Mouse (Mus musculus): ENCODE data around the gene Slc41a2. TPM values are rescaled to one million over a fixed set of nuclear protein-coding genes. Genes with fewer than 3 reads are reported as not detected.
A peak's percentile ranks its signal among the peaks of the same experiment; 100 is the strongest.

The Slc41a2 gene
- polyA plus RNA-seq, 1 experiment from 2014 or later, result 12.4 TPM

DNA sequence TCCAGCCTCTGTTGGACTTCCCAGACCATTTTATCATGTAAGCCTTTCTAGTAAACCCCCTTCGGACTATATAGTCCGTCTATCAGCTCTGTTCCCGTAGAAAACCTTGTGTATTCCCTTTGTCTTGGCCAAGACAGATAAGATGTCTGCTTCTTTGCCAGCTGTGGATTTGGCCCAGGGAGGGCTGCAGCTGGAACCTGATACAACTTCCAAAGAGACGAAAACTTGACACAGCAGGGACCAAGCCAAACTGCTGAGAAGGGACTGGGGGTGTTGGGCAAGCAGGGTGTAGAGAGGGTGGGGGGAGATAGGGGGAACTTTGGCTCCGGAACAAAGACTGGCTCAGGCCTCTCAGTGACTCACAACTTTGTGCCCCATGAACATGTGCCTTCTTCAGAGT lies 120.4 kb downstream of the Slc41a2 start:
- Histone ChIP-seq H3K27ac (replicated peaks) (no peak overlapping the region), H3K9ac (no peak overlapping the region), H3K27me3 (no peaks in the 10 kb centered on the region), H3K4me3 (no peak overlapping the region), H3K4me2 (no peak overlapping the region), H3K9me3 (no peaks in the 10 kb centered on the region), H3K36me3 (no peaks in the 10 kb centered on the region), H3K4me1 (replicated peaks) (no peaks in the 10 kb centered on the region)
- no peak for ATAC-seq (ENCODE audit: low FRiP score, low read depth)
- WGBS, result 70% methylated on average over 5 of the region's 5 CpGs

- Histone ChIP-seq H3K4me1 (replicated peaks) (no peaks in the 10 kb centered on the region), H3K36me3 (no peaks in the 10 kb centered on the region), H3K9ac (no peak overlapping the region), H3K27me3 (no peaks in the 10 kb centered on the region), H3K4me2 (no peak overlapping the region), H3K27ac (replicated peaks) (no peak overlapping the region), H3K9me3 (no peaks in the 10 kb centered on the region), H3K4me3 (no peak overlapping the region)
- no peak for ATAC-seq (ENCODE audit: low FRiP score, low read depth)
- 66% methylated on average over 5 of the region's 5 CpGs for WGBS
These were observed 122.1 kb downstream of the Slc41a2 start for GRCm38 (mm10) chr10:83215559-83215958.

GRCm38 (mm10) chr10:83212618-83213017 lies 125.1 kb downstream of the Slc41a2 start:
- H3K4me2 ChIP-seq, result no peak overlapping the region
- no peak overlapping the region for H3K9ac ChIP-seq
- H3K27me3 ChIP-seq, result no peaks in the 10 kb centered on the region
- H3K4me1 ChIP-seq (replicated peaks), result peaks cover 11% of the 10 kb centered on the region
- no peak for ATAC-seq (ENCODE audit: low FRiP score, low read depth)
- no peaks in the 10 kb centered on the region for H3K9me3 ChIP-seq
- H3K36me3 ChIP-seq, result no peaks in the 10 kb centered on the region
- WGBS, result 89% methylated on average over 4 of the region's 4 CpGs
- no peak overlapping the region for H3K4me3 ChIP-seq
- no peak overlapping the region for H3K27ac ChIP-seq (replicated peaks)

GRCm38 (mm10) chr10:83210968-83211583 lies 126.6 kb downstream of the Slc41a2 start:
- Histone ChIP-seq H3K4me3 (no peak overlapping the region), H3K4me2 (no peak overlapping the region), H3K27me3 (no peaks in the 10 kb centered on the region), H3K36me3 (no peaks in the 10 kb centered on the region), H3K4me1 (replicated peaks) (peaks cover 11% of the 10 kb centered on the region), H3K27ac (replicated peaks) (no peak overlapping the region), H3K9me3 (no peaks in the 10 kb centered on the region), H3K9ac (no peak overlapping the region)
- WGBS, result 33% methylated on average over 6 of the region's 6 CpGs
- no peak for ATAC-seq (ENCODE audit: low FRiP score, low read depth)

DNA sequence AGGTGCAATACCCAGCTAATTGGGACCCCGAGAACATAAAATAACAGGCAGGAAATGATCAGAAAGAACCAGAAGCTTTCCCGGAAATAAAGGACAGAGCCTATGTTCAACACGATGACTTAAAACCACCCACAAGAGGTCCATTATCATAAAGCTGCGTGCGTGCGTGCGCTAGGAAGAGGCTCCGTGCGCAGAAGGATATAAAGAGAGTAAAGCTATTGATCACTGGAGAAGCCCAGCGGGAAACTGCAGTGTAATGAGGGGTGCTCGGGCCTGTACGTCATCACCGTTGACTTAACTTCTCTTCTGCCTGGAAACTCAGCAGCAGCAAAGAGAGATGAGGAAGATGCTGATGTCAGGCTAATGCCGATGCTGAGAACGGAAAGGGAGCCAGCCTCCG lies 127.6 kb downstream of the Slc41a2 start:
- 0 out of 2 replicates have a peak, but pooled peaks have one; percentile 24 for ATAC-seq (ENCODE audit: low FRiP score, low read depth)
- no peak overlapping the region for H3K27ac ChIP-seq (replicated peaks)

GRCm38 (mm10) chr10:83209388-83209787 lies 128.3 kb downstream of the Slc41a2 start:
- peak; percentile 57; the same call in 1 of the 2 replicates for ATAC-seq (ENCODE audit: low FRiP score, low read depth)
- H3K9me3 ChIP-seq, result no peaks in the 10 kb centered on the region
- H3K4me1 ChIP-seq (replicated peaks), result peaks cover 11% of the 10 kb centered on the region
- no peaks in the 10 kb centered on the region for H3K36me3 ChIP-seq
- no peak overlapping the region for H3K4me2 ChIP-seq
- no peak overlapping the region for H3K27ac ChIP-seq (replicated peaks)
- H3K27me3 ChIP-seq, result no peaks in the 10 kb centered on the region
- no peak overlapping the region for H3K4me3 ChIP-seq
- no peak overlapping the region for H3K9ac ChIP-seq
- WGBS, result 74% methylated on average over 12 of the region's 12 CpGs

More for the DNA sequence above, 127.6 kb downstream of the Slc41a2 start:
- Histone ChIP-seq H3K4me2 (peak overlapping the region; percentile 8; the same call in 1 of the 2 replicates), H3K27me3 (no peaks in the 10 kb centered on the region), H3K9me3 (no peaks in the 10 kb centered on the region), H3K4me1 (replicated peaks) (peaks cover 11% of the 10 kb centered on the region), H3K4me3 (no peak overlapping the region), H3K9ac (no peak overlapping the region), H3K36me3 (no peaks in the 10 kb centered on the region)
- 51% methylated on average over 16 of the region's 16 CpGs for WGBS

DNA sequence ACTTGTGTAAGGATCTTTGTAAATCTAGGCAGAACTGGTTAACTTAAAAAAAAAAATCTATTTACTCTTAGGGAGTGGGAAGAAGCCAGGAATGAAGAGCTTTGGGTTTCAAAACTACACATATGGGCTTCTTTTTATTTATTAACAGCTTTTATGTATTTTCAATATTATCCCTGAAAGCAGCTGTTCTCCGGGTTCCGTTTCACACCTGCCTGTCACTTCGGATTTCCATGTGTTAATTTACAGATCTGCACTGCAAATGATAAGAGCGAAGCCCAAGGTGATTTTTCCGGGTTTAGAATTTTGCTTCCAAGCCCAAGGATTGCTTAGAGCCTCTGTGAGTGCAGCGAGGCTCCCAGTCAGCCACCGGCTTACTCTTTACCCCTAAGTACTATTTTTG lies 129.2 kb downstream of the Slc41a2 start:
- peaks cover 11% of the 10 kb centered on the region for H3K4me1 ChIP-seq (replicated peaks)
- H3K27ac ChIP-seq (replicated peaks), result no peak overlapping the region
- no peak for ATAC-seq (ENCODE audit: low FRiP score, low read depth)
- no peaks in the 10 kb centered on the region for H3K27me3 ChIP-seq
- no peaks in the 10 kb centered on the region for H3K36me3 ChIP-seq
- H3K4me2 ChIP-seq, result no peak overlapping the region
- no peaks in the 10 kb centered on the region for H3K9me3 ChIP-seq
- 82% methylated on average over 7 of the region's 7 CpGs for WGBS
- no peak overlapping the region for H3K4me3 ChIP-seq
- H3K9ac ChIP-seq, result no peak overlapping the region

GRCm38 (mm10) chr10:83202906-83203702 lies 134.6 kb downstream of the Slc41a2 start:
- Histone ChIP-seq H3K36me3 (no peaks in the 10 kb centered on the region), H3K4me1 (replicated peaks) (no peaks in the 10 kb centered on the region), H3K27ac (replicated peaks) (no peak overlapping the region), H3K27me3 (no peaks in the 10 kb centered on the region), H3K9ac (no peak overlapping the region), H3K4me2 (no peak overlapping the region), H3K9me3 (no peaks in the 10 kb centered on the region), H3K4me3 (no peak overlapping the region)
- 84% methylated on average over 14 of the region's 14 CpGs for WGBS
- no peak for ATAC-seq (ENCODE audit: low FRiP score, low read depth)

GRCm38 (mm10) chr10:83201525-83201924 lies 136.2 kb downstream of the Slc41a2 start:
- ATAC-seq (ENCODE audit: low FRiP score, low read depth), result no peak
- Histone ChIP-seq H3K27ac (replicated peaks) (no peak overlapping the region), H3K4me2 (no peak overlapping the region), H3K4me1 (replicated peaks) (no peaks in the 10 kb centered on the region), H3K4me3 (no peak overlapping the region), H3K9me3 (no peaks in the 10 kb centered on the region), H3K36me3 (no peaks in the 10 kb centered on the region), H3K9ac (no peak overlapping the region), H3K27me3 (no peaks in the 10 kb centered on the region)
- 88% methylated on average over 7 of the region's 7 CpGs for whole genome bisulfite sequencing

- 73% methylated on average over 9 of the region's 9 CpGs for WGBS
- no peak for ATAC-seq (ENCODE audit: low FRiP score, low read depth)
- no peaks in the 10 kb centered on the region for H3K36me3 ChIP-seq
- H3K4me1 ChIP-seq (replicated peaks), result peaks cover 15% of the 10 kb centered on the region
- no peak overlapping the region for H3K27ac ChIP-seq (replicated peaks)
- H3K4me3 ChIP-seq, result no peak overlapping the region
- H3K27me3 ChIP-seq, result no peaks in the 10 kb centered on the region
- H3K9ac ChIP-seq, result no peak overlapping the region
- no peaks in the 10 kb centered on the region for H3K9me3 ChIP-seq
- H3K4me2 ChIP-seq, result no peak overlapping the region
These were observed 138.4 kb downstream of the Slc41a2 start for GRCm38 (mm10) chr10:83199290-83199689.

DNA sequence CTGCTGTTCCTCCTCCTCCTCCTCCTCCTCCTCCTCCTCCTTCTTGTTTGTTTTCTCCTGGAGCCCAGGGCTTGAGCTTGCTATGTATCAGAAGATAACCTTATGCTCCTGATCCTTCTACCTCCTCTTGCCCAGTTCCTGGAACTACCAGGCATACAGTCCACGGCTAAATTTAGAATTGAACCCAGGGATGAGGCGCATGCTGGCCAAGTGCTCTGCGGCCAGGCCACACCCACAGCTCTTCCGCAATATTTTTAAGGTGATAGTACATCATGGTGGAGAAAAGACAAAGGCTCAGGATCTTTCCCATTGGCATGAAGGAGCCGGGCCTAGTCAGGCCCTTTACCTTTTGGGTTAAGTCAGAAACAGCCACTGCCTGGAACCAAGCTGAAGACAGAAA lies 139.0 kb downstream of the Slc41a2 start:
- no peak for ATAC-seq (ENCODE audit: low FRiP score, low read depth)
- Histone ChIP-seq H3K4me2 (no peak overlapping the region), H3K36me3 (no peaks in the 10 kb centered on the region), H3K4me3 (no peak overlapping the region), H3K4me1 (replicated peaks) (peaks cover 15% of the 10 kb centered on the region), H3K9ac (no peak overlapping the region), H3K27ac (replicated peaks) (no peak overlapping the region), H3K9me3 (no peaks in the 10 kb centered on the region), H3K27me3 (no peaks in the 10 kb centered on the region)
- WGBS, result 83% methylated on average over 5 of the region's 5 CpGs

DNA sequence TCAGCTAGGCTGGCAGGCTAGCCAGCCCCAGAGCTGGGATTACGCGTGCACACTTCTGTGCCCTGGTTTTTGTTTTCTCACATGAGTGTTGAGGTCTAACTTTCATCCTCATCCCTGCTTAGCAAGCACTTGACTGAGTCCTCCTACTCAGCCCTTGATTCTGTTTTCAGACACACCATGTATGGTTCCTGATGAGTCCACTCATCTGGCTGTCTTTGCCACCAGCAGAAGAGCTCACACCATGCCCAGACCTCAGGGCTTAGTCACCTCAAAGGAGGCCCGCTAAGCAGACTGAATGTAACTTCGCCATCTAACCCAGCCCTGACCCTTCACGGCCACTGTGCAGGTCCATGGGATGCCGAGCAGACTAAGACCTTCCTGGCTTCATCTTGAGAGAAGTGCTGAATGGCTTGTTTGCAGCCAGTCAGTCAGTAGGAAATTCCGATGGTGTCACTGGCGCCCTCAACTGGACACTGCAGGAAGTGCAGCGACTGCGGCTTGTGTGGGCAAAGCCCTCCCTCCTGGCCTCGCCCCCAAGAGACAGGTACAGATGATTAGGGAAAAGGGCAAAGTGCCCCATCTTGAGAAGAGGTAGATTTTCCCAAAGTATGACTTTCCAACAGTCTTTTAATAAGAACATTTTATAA lies 139.9 kb downstream of the Slc41a2 start:
- Histone ChIP-seq H3K9me3 (no peaks in the 10 kb centered on the region), H3K27ac (replicated peaks) (no peak overlapping the region), H3K9ac (no peak overlapping the region), H3K4me2 (no peak overlapping the region), H3K36me3 (no peaks in the 10 kb centered on the region), H3K4me1 (replicated peaks) (peaks cover 15% of the 10 kb centered on the region), H3K27me3 (no peaks in the 10 kb centered on the region), H3K4me3 (no peak overlapping the region)
- WGBS, result 49% methylated on average over 11 of the region's 11 CpGs
- no peak for ATAC-seq (ENCODE audit: low FRiP score, low read depth)

All from hindbrain, embryonic 15.5 days (tissue).